Mouse (Mus musculus): ENCODE measurements around the gene Eps15l1.

Eps15l1 gene

GRCm38 (mm10) chr8:72421362-72422335 is at the start of gene Eps15l1:
TSS of gene Eps15l1 (minus strand) at chr8:72421460.
- DNase-seq (ENCODE audit: low spot score) = peak; percentile 99

- no peak for DNase-seq (ENCODE audit: low spot score)
Measured at GRCm38 (mm10) chr8:72470684-72471083, 49.4 kb upstream of the Eps15l1 start.

- DNase-seq (ENCODE audit: low spot score) = no peak
Measured at GRCm38 (mm10) chr8:72469984-72470383, 48.7 kb upstream of the Eps15l1 start.

- no peak for DNase-seq (ENCODE audit: low spot score)
Measured at GRCm38 (mm10) chr8:72469243-72469642, 48.0 kb upstream of the Eps15l1 start.

- no peak for DNase-seq (ENCODE audit: low spot score)
Measured at GRCm38 (mm10) chr8:72464211-72464610, 43.0 kb upstream of the Eps15l1 start.

- no peak for DNase-seq (ENCODE audit: low spot score)
Measured at GRCm38 (mm10) chr8:72459881-72460533, 38.7 kb upstream of the Eps15l1 start.

- no peak for DNase-seq (ENCODE audit: low spot score)
Measured at GRCm38 (mm10) chr8:72458457-72458856, 37.2 kb upstream of the Eps15l1 start.

GRCm38 (mm10) chr8:72457806-72458205 is 36.5 kb upstream of the Eps15l1 start:
- no peak for DNase-seq (ENCODE audit: low spot score)

- no peak for DNase-seq (ENCODE audit: low spot score)
Measured at GRCm38 (mm10) chr8:72455317-72455716, 34.1 kb upstream of the Eps15l1 start.

- no peak for DNase-seq (ENCODE audit: low spot score)
Measured at GRCm38 (mm10) chr8:72453904-72454303, 32.6 kb upstream of the Eps15l1 start.

GRCm38 (mm10) chr8:72451516-72451915 is 30.3 kb upstream of the Eps15l1 start:
- DNase-seq (ENCODE audit: low spot score) = no peak

- DNase-seq (ENCODE audit: low spot score) = no peak
Measured at GRCm38 (mm10) chr8:72445071-72445470, 23.8 kb upstream of the Eps15l1 start.

- no peak for DNase-seq (ENCODE audit: low spot score)
Measured at GRCm38 (mm10) chr8:72443994-72444350, 22.7 kb upstream of the Eps15l1 start.

GRCm38 (mm10) chr8:72443338-72443993 is 22.2 kb upstream of the Eps15l1 start, which contains the start of the genes Calr3 and 1700030K09Rik:
TSS of gene Calr3 (minus strand) at chr8:72443870.
TSS of gene 1700030K09Rik (plus strand) at chr8:72443880.
- peak; percentile 99 for DNase-seq (ENCODE audit: low spot score)

GRCm38 (mm10) chr8:72438248-72439015 is 17.2 kb upstream of the Eps15l1 start:
- no peak for DNase-seq (ENCODE audit: low spot score)

- DNase-seq (ENCODE audit: low spot score) = no peak
Measured at GRCm38 (mm10) chr8:72434952-72435351, 13.7 kb upstream of the Eps15l1 start.

- DNase-seq (ENCODE audit: low spot score) = peak; percentile 24
Measured at GRCm38 (mm10) chr8:72429676-72430075, 8.4 kb upstream of the Eps15l1 start.

GRCm38 (mm10) chr8:72422926-72423325 is 1.7 kb upstream of the Eps15l1 start:
- DNase-seq (ENCODE audit: low spot score) = peak; percentile 23

- DNase-seq (ENCODE audit: low spot score) = peak; percentile 55
Measured at GRCm38 (mm10) chr8:72420571-72421361, 494 bp downstream of the Eps15l1 start.

- no peak for DNase-seq (ENCODE audit: low spot score)
Measured at GRCm38 (mm10) chr8:72418073-72418472, 3.2 kb downstream of the Eps15l1 start.

- no peak for DNase-seq (ENCODE audit: low spot score)
Measured at GRCm38 (mm10) chr8:72415252-72415651, 6.0 kb downstream of the Eps15l1 start.
